Mouse (Mus musculus): Measurements from ENCODE around the gene Rasl10a.

GRCm38 (mm10) chr11:5032706-5033105 is 25.2 kb upstream of the Rasl10a start:
- TF ChIP-seq CTCF (IDR thresholded peaks at IDR 0.05; ENCODE audit: insufficient read depth, low read length) (no peak), POLR2A (IDR thresholded peaks at IDR 0.05; ENCODE audit: borderline replicate concordance, extremely low read depth, low read depth, low read length) (no peak)

Measured in lung, adult 2 months (tissue).